8 mouse cellular contexts compared by ENCODE assay signal in the genomic region with DNA sequence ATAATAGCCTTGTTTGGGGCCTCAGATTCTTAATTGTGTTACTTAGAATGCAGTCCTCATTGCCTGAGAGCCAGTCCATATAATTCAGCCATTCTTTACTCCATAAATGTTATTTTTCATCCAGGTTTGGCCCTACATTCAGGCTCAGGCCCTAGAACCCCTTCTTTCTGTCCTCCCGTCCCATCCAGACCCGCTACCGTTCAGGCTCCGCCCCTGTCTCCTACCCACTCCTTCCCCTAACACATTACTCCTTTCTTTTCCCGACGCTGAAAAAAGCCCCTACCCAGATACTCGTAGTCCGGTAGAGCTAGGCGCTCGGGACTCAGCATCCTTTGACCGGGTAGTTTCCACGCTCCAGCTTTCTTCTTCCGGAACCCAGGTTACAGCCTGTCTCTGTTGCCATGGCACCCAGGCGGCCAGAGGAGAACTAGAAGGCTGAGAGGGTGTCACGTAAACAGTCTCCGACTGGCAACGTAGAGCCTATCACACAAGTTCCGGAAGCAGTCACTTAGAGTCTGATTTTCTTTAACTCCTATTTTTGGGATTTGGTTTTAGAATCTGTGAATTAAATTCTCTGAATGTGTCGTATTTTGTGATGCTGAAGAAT. TPM values are rescaled to one million over a fixed set of nuclear protein-coding genes. Genes with fewer than 3 reads are reported as not detected.
DNase-seq lines count a peak whose midpoint lies in the region; ATAC-seq and TF ChIP-seq lines count a peak whose summit lies in the region.

TSS of gene 1110051M20Rik (minus strand) at position 419 of the 607 bp plus-strand sequence.

- peak within 1 kb of the TSS; percentile 76 for H3K4me2 ChIP-seq in forebrain, embryonic 14.5 days (ENCODE audit: low read length)
- peak within 1 kb of the TSS; percentile 70 for H3K4me2 ChIP-seq in liver, embryonic 16.5 days (ENCODE audit: low read depth, low read length)
- peak within 1 kb of the TSS; percentile 62 for H3K4me2 ChIP-seq in neural tube, embryonic 12.5 days (replicated peaks)
- H3K4me2 ChIP-seq in stomach, postnatal 0 days (replicated peaks; ENCODE audit: low read depth): peak within 1 kb of the TSS; percentile 60

- H3K27me3 ChIP-seq in forebrain, embryonic 14.5 days (replicated peaks; ENCODE audit: control insufficient read depth, insufficient read depth, low read length): no peaks in the 10 kb centered on the region
- no peaks in the 10 kb centered on the region for H3K27me3 ChIP-seq in liver, embryonic 16.5 days (ENCODE audit: control insufficient read depth, insufficient read depth, low read depth, low read length)
- no peaks in the 10 kb centered on the region for H3K27me3 ChIP-seq in neural tube, embryonic 12.5 days (replicated peaks)
- no peaks in the 10 kb centered on the region for H3K27me3 ChIP-seq in stomach, postnatal 0 days (ENCODE audit: control insufficient read depth, insufficient read depth, low read length)

- H3K36me3 ChIP-seq in ES-E14 (ENCODE audit: control insufficient read depth, insufficient read depth, low read length, poor library complexity, severe bottlenecking): no peaks in the 10 kb centered on the region
- H3K36me3 ChIP-seq in forebrain, embryonic 14.5 days (ENCODE audit: control insufficient read depth, insufficient read depth, low read length): no peaks in the 10 kb centered on the region
- H3K36me3 ChIP-seq in liver, embryonic 16.5 days (ENCODE audit: control insufficient read depth, insufficient read depth): no peaks in the 10 kb centered on the region
- no peaks in the 10 kb centered on the region for H3K36me3 ChIP-seq in neural tube, embryonic 12.5 days
- no peaks in the 10 kb centered on the region for H3K36me3 ChIP-seq in stomach, postnatal 0 days (ENCODE audit: control insufficient read depth, insufficient read depth, low read length)

- peaks cover 0 to 2% of the 10 kb centered on the region in 2 experiments; a peak in 1 of 4 replicates for H3K4me1 ChIP-seq in ES-E14 (ENCODE audit: control insufficient read depth in 2 of 2, insufficient read depth in 2 of 2, low read length in 2 of 2, poor library complexity in 1 of 2)
- peaks cover 6% of the 10 kb centered on the region; the same call in 1 of the 2 replicates for H3K4me1 ChIP-seq in forebrain, embryonic 14.5 days (ENCODE audit: control insufficient read depth, insufficient read depth, low read length)
- peaks cover 3% of the 10 kb centered on the region for H3K4me1 ChIP-seq in liver, embryonic 16.5 days (ENCODE audit: control insufficient read depth, low read depth, low read length)
- H3K4me1 ChIP-seq in neural tube, embryonic 12.5 days: peaks cover 5% of the 10 kb centered on the region
- H3K4me1 ChIP-seq in stomach, postnatal 0 days (replicated peaks; ENCODE audit: control insufficient read depth, insufficient read depth): no peaks in the 10 kb centered on the region

- H3K4me3 ChIP-seq in ES-E14 (ENCODE audit: insufficient read depth in 1 of 2, low read depth in 1 of 2, low read length in 2 of 2, poor library complexity in 1 of 2, severe bottlenecking in 1 of 2): peak within 1 kb of the TSS; percentile 78 to 79
- peak within 1 kb of the TSS; percentile 69 for H3K4me3 ChIP-seq in forebrain, embryonic 14.5 days (ENCODE audit: low read depth, low read length)
- peak within 1 kb of the TSS; percentile 69 for H3K4me3 ChIP-seq in liver, embryonic 16.5 days (ENCODE audit: low read depth, low read length)
- peak within 1 kb of the TSS; percentile 70 for H3K4me3 ChIP-seq in neural tube, embryonic 12.5 days
- peak within 1 kb of the TSS; percentile 48 for H3K4me3 ChIP-seq in stomach, postnatal 0 days (ENCODE audit: low read depth, low read length)

- ATAC-seq in forebrain, embryonic 14.5 days: peak; percentile 98
- ATAC-seq in liver, embryonic 16.5 days (ENCODE audit: low read depth): peak; percentile 80
- ATAC-seq in neural tube, embryonic 12.5 days (ENCODE audit: low FRiP score, low read depth): peak; percentile 94
- peak; percentile 94 for ATAC-seq in stomach, postnatal 0 days (ENCODE audit: low FRiP score, low TSS enrichment)

- in situ Hi-C loops in ES-E14 (cut with MboI; ENCODE audit: low sequenced_read_pairs in 2 of 2, unreplicated experiment in 2 of 2): no loop called here

- TF ChIP-seq CTCF in stomach, postnatal 0 days (IDR thresholded peaks at IDR 0.05; ENCODE audit: low read depth): no peak

- H3K9ac ChIP-seq in ES-E14 (ENCODE audit: insufficient read depth, low read depth, low read length, poor library complexity, severe bottlenecking): peak within 1 kb of the TSS; percentile 73
- H3K9ac ChIP-seq in forebrain, embryonic 14.5 days (ENCODE audit: low read length): peak within 1 kb of the TSS; percentile 77
- peak within 1 kb of the TSS; percentile 36 for H3K9ac ChIP-seq in liver, embryonic 16.5 days (ENCODE audit: low read depth, low read length)
- peak within 1 kb of the TSS; percentile 64 for H3K9ac ChIP-seq in neural tube, embryonic 12.5 days
- peak within 1 kb of the TSS; percentile 51; the same call in 1 of the 2 replicates for H3K9ac ChIP-seq in stomach, postnatal 0 days (ENCODE audit: low read length)

- under 1% methylated on average over 19 of the region's 19 CpGs for WGBS in forebrain, embryonic 14.5 days
- under 1% methylated on average over 19 of the region's 19 CpGs for WGBS in liver, embryonic 16.5 days (ENCODE audit: insufficient replicate concordance)
- under 1% methylated on average over 19 of the region's 19 CpGs for WGBS in neural tube, embryonic 12.5 days
- WGBS in stomach, postnatal 0 days: under 1% methylated on average over 19 of the region's 19 CpGs

- DNase-seq in ES-E14 (ENCODE audit: low read depth, low spot score): peak; percentile 92
- peak; percentile 81 for DNase-seq in cerebellum, adult 11 months
- peak; percentile 96 for DNase-seq in forebrain, embryonic 14.5 days (ENCODE audit: low spot score)
- peak; percentile 90 to 94 for DNase-seq in heart, postnatal 10 days
- peak; percentile 93 to 95 for DNase-seq in kidney, postnatal 4 days
- peak; percentile 90 for DNase-seq in stomach, postnatal 0 days (ENCODE audit: low spot score)

- H3K9me3 ChIP-seq in ES-E14 (ENCODE audit: control insufficient read depth, insufficient read depth, low read depth, low read length): no peaks in the 10 kb centered on the region
- H3K9me3 ChIP-seq in forebrain, embryonic 14.5 days (replicated peaks; ENCODE audit: control insufficient read depth, low read length): no peaks in the 10 kb centered on the region
- no peaks in the 10 kb centered on the region for H3K9me3 ChIP-seq in liver, embryonic 16.5 days (replicated peaks; ENCODE audit: control insufficient read depth, low read length)
- no peaks in the 10 kb centered on the region for H3K9me3 ChIP-seq in neural tube, embryonic 12.5 days
- H3K9me3 ChIP-seq in stomach, postnatal 0 days (ENCODE audit: control insufficient read depth, low read length): no peaks in the 10 kb centered on the region

- intact Hi-C loops in heart, postnatal 10 days (cut with DNase I): no loop called here

- no peak for TF ChIP-seq EP300 in stomach, postnatal 0 days (optimal IDR thresholded peaks at IDR 0.05)

- no peak within 1 kb of the TSS; the same call in 1 of the 2 replicates for H3K27ac ChIP-seq in ES-E14 (ENCODE audit: insufficient read depth, low read depth, low read length, poor library complexity, severe bottlenecking)
- H3K27ac ChIP-seq in forebrain, embryonic 14.5 days (ENCODE audit: low read depth, low read length): peak within 1 kb of the TSS; percentile 78
- H3K27ac ChIP-seq in liver, embryonic 16.5 days (ENCODE audit: low read length): no peak within 1 kb of the TSS
- H3K27ac ChIP-seq in neural tube, embryonic 12.5 days: no peak within 1 kb of the TSS
- no peak within 1 kb of the TSS for H3K27ac ChIP-seq in stomach, postnatal 0 days (replicated peaks)

TF ChIP-seq in ES-E14, 5 proteins besides CTCF, POLR2A, EP300 and RAD21:
- TF ChIP-seq HCFC1 (IDR thresholded peaks at IDR 0.05; ENCODE audit: borderline replicate concordance, insufficient read depth, low read length) (peak; percentile 84), MAFK (IDR thresholded peaks at IDR 0.05; ENCODE audit: insufficient read depth, low read depth, low read length) (no peak), CHD2 (IDR thresholded peaks at IDR 0.05; ENCODE audit: low read depth, low read length) (no peak), ZC3H11A (IDR thresholded peaks at IDR 0.05; ENCODE audit: borderline replicate concordance, low read depth, low read length) (no peak), ZNF384 (IDR thresholded peaks at IDR 0.05; ENCODE audit: low read depth, low read length) (no peak)

RNA-seq across cellular contexts. Expression of gene 1110051M20Rik, which starts in this region (rescaled TPM):
- 10.3 and 12.4 TPM in 2 replicates for total RNA-seq in ES-E14 (2012; rRNA removed)
- polyA plus RNA-seq in forebrain, embryonic 14.5 days (2014; fragmentation: Nextera tagmentation; extraction: Ambion mirVana): 168 and 170 TPM in 2 replicates
- total RNA-seq in heart, postnatal 10 days (2021): 10 to 100 TPM in 1 of 2 experiments, 1 to 10 TPM in 1; 9.5 to 12.9 TPM
- 6.0 and 6.7 TPM in 2 replicates for polyA plus RNA-seq in liver, embryonic 16.5 days (2015; fragmentation: Nextera tagmentation; extraction: Ambion mirVana)
- polyA plus RNA-seq in neural tube, embryonic 12.5 days (2016; fragmentation: Nextera tagmentation; extraction: Ambion mirVana): 106 and 112 TPM in 2 replicates
- 19.1 and 20.3 TPM in 2 replicates for polyA plus RNA-seq in stomach, postnatal 0 days (2015; fragmentation: Nextera tagmentation; extraction: Ambion mirVana)
